Mouse (Mus musculus) cerebellum, postnatal 14 days (tissue): ENCODE data around the gene Rpp38.
A peak's percentile ranks its signal among the peaks of the same experiment; 100 is the strongest.

Experiments
- DNase-seq, 2 experiments: peaks; one replicate each; pipeline ENCODE4 v3.0.0; 2021; ENCODE audit warnings: mixed read lengths in 2 of 2

Rpp38 gene

DNA sequence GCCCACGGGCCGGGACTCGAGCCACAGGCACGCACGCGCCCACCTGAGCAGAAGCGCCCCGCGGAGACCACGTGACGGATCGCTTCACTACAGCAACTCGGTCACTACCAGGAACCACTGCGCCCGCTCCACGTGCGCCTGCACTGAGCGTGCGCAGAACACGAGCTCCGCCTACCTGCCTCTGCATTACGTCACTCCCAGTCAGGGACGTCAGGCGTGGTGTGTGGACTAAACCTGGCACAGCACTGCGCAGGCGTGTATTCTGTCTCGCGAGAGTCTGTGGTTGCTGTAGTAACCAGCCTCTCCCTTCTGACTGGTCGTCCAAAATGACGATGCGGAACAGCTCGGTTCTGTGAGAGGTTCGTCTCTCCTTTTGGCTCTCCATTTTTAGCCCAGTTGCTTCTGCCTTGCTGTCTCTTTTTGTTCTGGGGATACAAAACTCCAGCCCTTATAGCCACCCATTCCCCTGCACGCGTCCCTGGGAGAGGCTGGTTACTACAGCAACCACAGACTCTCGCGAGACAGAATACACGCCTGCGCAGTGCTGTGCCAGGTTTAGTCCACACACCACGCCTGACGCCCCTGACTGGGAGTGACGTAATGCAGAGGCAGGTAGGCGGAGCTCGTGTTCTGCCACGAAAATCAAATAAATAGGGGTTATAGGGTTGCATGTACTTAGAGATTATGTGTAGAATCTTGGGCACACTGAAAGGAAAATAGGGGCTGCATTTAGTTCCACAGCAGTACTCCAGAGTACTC lies at the start of gene Rpp38:
Gene Rpp38, minus strand, starts transcription at position 160 of the 759 bp plus-strand sequence.
- DNase-seq: peak; percentile 97 to 99

DNA sequence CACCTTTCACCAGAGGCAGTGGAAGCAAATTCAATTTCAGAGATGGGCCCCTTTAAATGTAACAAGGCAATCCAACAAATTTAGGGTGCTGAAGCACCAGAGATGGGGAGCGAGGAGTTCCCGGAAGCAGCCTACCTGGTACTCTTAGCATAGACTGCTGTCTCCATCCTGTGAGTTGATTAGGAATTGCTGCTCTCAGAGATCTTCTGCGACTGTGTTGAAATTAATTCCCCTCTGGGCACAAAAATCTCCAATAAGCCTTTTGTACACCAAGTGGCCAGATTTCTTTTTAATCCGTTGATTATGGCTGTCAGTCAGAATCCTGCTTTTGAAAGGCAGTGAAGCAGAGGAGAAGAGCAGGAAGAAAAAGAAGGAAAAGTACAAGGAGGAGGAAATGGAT lies 32.7 kb upstream of the Rpp38 start:
- no peak for DNase-seq

DNA sequence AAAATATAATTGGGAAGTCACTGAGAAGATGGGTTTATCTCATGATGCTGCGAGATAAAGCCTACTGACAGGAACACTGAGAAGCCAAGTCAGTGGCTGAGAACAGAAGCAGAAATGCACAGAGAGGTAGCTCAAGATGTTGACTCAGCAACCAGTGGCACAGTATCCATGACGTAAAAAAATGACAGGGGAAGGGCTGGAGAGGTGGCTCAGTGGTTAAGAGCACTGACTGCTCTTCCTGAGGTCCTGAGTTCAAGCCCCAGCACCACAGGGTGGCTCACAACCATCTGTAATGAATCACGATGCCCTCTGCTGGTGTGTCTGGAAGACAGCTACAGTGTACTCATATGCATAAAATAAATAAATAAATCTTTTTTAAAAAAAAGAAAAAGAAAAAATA lies 28.6 kb upstream of the Rpp38 start:
- no peak for DNase-seq

DNA sequence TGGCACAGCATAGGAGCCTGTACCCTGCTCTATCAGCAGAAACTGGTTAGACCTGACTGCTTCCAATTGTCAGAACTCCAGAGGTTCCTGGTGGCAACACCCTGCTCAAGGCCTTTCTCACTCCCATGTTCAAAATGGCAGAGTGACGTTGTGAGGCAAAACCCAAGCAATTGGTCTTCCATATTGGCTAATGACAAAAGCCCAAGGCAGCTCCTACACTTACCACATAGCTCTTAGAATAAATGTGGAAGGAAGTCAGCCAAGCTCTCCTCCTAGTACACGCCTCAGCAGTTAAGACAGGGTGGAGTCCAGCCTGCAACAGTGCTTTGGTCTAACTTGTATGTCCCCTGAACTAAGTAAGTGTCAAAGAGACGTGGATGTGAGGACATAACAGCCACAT lies 25.4 kb upstream of the Rpp38 start:
- DNase-seq: no peak

DNA sequence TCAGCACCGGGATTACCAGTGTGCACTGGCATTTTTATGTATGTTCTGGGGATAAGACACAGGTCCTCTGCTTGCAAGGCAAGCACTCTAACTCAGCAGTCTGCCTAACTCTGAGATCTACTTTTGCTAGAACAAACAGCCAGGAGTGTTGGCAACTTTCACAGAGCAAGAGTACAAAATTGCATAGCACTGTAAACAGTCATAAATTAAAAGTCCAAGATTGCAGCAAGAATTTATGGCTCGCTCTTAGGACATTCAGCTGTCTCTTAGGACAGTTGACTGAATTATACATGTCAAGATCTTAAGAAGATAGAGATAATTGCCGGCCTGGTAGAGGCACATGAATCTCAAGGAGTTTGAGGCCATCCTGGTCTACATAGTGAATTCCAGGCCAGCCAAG lies 23.9 kb upstream of the Rpp38 start:
- no peak for DNase-seq

DNA sequence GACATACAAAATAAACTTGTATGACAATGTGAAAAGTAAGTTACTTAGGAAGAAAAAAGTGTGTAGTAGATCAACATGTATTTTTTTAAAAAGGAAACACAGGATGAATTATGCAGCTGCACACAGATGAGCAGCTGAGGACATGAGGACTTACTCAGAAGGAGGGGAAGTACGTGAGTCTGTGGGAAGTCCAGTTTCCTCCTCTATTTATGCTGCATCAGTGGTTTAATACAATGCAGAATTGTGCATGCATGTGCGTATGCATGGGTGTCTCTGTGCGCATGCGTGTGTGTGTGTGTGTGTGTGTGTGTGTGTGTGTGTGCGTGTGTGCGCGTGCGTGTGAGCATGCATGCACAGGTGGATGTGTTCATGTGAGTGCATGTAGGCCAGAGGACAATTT lies 23.4 kb upstream of the Rpp38 start:
- no peak for DNase-seq

DNA sequence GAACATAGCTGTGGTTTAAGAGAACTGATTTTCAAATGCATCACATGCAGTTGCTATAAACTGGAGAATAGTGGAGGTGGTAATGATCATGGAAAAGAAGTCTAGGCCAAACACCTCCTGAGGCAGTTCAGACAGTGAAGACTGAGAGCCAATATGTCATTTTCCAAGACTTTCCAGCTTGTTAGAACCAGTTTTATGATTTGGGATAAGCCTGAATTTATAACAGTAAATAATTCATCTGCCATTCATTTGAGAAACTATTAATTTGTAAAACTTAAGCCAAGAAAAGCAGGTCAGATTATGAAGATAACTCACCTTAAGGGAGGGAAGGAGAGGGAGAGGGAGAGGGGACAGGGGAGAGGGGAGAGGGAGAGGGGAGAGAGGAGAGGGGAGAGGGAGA lies 20.7 kb upstream of the Rpp38 start:
- DNase-seq: no peak

DNA sequence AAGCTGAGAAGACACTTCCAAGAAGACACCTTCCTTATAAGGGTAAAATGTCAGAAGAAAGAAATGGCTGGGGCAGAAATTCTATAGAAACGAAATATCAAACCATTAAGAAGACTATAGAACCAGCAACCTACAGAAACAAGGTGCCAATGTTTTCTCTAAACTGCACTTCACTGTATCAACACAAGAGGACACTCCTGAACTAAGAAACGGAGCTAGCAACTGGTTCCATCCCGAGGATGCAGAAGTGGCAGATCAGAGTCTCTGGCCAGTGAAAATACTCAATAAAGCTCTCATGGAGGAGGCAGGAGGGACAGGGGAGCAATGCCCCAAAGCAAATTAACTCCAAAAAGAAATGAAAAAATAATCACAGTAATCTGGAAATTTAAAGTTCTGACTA lies 16.5 kb upstream of the Rpp38 start:
- DNase-seq: peak; percentile 26 to 45

DNA sequence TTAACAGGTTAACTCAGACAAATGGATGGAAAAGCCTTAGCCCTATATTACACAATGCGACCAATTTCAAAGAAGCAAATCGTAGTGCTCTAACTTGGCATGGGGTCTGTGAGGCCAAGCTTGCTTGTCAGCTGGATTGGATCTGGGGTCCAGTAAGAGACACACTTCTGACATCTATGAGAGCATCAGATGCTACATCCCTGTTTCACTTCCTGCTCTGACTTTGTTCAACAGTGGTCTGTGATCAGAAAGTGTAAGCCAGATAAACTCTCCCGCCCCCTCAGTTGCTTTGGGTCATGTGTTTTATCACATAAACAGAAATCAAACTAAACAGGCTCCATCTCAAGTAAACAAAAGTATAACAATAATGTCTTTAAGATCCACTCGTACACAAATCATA lies 16.0 kb upstream of the Rpp38 start:
- no peak for DNase-seq

DNA sequence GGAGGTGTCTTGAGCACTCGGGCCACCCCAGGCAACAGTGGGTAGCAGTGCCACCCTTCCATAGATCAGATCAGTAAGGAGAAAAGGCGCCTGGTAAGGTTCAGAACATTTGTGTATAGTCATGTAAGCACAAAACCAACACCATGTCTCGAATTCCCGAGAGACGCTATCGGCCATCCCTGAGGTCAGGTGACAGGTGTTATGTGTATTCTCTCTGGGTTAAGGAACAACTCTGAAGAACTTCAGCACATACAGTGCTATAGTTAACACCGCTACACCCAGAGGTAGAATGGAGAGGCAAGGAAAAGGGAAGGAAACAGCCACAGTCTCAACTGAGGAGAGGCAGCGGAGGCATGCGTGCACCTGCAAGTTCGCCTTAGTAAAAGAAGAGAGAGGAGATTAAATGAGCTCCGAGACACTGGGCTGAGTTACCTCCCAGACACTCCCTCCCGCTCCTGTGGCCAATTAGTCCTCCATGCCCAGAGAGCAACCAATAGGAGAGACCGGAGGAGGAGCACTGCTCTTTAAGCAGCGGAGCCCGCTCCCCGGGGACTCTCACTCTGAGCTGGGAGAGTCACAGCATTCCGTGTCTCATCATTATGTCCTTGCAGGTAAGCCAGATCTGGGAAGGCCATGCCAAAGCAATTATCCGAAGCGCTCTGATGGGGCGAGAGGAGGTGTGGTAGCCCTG lies 3.3 kb upstream of the Rpp38 start, which contains the start of gene Acbd7:
Gene Acbd7, plus strand, starts transcription at position 558 of the 691 bp plus-strand sequence.
- DNase-seq: peak; percentile 66 to 71

DNA sequence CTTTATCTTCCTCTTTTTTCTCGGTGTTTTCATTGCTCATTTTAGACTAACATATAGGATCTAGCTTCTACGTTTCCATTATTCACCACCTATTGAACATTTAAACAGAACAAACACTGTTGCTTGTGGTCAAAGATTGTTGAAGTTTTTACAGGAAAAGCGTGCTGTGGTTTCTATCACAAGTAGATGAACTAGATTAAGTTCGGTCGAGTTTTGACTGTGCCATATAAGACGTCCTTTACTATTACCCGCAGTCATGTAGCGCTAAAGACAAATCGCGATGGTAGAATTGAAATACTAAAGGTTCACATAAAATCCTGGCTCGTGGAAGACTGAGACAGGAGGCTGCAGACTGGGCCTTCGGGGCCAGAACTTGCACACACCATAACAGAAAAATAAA lies 1.3 kb upstream of the Rpp38 start:
- DNase-seq: no peak

DNA sequence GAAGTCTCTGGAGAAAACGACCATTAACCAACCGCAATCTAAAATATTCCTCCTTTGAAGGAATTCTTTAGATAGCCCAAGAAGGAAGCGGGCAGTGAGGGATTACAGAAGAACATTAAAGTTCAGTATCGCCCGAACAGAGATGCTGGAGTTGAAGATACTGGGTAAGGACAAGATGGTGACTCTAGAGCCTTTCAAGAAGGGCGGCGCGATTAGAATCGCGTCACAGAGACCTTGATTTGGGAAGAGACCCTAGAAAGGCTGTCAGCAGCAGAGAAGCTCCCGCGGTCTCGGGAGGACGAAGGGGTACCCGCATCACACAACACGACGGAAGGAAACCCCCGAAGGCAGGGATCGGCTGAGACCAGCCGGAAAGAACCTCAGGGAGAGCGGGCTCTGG lies 387 bp downstream of the Rpp38 start:
- DNase-seq: no peak

DNA sequence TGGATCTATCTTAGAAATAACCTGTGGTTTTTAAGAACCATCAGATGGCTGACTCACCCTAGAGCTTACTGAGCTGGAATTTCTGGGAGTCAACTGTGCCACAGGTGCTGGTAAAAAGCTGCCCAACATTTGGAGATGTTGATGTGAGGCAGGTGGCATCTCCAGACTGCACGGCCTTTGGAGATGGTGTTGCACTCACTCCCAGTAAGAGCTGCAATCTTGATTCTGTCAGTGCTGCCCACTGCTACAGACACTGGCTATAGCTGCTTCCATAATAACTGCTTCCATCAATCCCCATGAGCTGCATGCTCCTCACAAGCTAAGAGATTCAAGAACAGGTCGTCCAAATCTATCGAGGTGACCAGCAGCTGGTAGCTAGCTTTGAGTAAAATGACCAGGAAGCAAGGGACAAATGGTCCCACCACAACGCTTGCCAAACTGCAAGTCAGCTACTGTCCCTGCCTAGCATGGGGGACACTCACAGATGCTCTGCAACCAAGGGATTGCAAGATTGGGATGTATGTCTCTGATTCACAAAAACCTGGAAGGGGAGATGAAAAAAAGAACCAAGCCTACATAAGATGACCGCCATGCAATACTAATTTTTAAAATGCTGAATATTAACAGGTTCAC lies 1.3 kb downstream of the Rpp38 start:
- DNase-seq: peak; percentile 21 to 24

DNA sequence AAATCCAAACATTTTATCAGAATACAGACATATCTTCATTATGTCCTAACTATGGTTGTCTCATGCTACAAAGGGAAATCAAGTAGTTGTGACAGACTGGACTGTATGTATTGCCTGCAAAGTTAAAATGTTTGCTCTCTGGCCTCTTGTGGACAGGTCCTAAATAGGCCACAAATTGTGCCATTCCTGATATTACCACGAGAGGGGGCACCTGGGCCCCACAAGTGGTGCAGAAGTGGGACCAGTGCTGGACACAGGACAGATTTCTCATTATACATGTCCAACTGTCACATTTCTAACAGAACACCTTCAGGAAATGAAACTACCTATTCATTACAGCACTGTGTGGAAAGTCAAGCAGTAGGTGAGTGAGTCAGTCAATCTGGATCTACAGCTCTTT lies 5.1 kb downstream of the Rpp38 start:
- peak; percentile 79 to 87 for DNase-seq

DNA sequence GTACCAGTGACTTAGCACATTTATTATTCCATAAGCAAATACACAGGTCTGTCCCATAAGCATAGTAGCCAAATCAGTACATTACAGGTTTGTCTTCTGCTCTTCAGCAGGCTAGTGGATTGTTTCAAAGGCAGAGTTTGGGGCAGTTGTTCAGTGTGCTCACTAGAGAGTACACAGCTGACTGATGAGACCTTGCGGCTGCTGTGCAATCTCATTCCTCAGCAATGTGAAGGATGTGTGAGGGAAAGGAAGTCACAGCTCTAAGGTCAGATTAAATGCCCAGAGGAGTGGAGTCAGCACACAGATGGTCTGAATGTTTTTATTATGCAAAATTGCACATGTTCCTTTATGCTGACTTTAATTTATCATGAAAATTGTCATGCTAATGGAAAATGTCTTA lies 5.9 kb downstream of the Rpp38 start:
- no peak for DNase-seq

DNA sequence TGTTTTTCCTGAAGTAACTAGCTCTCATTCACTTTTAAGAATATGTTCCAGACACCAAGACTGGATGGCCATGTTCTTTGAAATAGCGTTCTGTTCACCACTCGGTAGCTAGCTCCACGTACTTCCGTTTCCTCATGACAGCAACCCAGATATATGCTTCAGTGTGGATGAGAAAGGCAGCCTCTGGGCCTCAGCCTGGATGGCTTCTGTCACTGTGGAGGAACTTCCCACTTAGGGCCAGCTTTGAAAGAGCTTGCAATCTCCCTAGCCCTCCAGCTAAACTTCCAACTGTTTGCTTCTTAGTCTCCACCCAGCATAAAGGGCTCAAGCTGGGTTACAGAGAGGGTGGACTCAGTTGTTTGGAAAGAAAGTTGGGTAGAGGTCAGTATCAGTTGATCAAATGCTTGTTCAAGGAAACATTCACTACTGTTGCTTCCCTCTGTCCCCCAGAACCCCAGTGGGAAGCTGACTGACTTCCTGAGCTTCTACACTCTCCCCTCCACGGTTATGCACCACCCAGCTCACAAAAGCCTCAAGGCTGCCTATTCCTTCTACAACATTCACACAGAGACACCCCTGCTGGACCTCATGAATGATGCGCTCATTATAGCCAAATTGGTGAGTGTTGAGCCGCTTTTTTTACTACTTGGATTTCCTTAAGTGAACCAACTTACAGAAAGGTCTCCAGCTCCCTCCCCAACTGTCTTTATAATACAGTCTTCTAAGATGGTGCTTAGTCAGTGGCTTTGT lies 7.9 kb downstream of the Rpp38 start:
- DNase-seq: no peak

DNA sequence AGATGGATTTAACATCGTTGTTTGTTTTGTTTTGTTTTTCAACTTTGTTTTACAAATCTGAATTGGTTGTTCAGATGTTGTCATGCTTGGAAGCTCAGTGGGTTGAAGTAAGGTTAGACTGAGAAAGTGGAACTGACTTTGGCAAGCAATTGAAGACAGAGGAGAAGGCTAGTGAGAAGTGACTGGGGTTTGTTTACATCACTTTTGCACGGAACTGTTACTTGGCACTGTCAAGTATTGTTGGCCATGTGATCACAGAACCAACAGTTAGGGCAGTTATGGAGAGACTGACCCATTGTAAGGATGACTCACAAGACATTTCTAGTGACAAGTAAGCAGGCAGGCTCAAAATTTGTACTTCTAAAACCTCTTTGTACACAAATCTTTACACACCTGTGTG lies 9.3 kb downstream of the Rpp38 start:
- DNase-seq: no peak

DNA sequence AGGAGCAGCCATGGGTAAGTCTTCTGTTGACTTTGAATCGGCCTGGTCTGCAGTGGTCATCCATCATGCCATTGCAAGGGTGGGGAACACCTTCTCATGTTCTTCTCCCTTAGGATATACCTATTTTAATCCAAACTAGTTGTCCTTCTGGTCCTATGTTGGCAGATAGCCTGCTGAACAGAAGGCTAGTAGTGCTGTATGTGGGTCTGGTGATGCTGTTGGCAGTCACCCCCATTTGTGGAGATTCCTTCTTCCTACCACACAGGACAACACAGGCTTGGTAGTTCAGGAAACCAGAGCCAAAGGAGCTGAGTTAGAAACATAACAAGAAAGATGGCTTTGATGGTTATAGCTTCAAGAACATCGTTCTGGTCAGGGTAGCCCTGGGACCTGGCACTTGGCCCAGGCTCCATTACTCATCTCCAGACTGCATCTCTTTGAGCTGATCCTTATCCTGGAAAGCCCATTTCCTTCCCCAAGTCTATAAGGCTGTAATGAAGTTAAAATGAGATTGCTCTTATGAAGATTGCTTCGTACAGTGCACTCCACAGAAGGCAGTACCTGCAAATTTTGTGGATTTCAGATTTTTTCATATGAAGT lies 26.9 kb downstream of the Rpp38 start:
- DNase-seq: peak; percentile 64 to 80

DNA sequence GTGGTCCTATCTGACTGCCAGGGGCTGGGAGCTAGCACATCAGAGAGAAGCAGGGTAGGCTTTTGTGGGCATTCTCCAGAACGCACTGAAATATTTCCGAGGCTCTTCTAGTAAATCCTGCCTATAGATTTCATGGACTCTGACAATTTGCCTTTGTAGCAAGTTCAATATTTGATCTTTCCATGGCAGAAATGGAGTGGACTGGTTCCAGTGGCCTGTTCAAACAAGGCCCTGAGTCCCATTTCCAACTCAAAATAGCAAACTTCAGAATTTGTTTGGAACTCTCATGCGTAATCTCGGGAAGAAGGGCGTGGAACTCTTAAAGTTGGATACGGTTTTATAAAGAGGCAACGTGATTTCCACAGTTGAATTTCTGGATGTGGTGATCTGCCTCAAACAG lies 36.6 kb downstream of the Rpp38 start:
- DNase-seq: no peak

DNA sequence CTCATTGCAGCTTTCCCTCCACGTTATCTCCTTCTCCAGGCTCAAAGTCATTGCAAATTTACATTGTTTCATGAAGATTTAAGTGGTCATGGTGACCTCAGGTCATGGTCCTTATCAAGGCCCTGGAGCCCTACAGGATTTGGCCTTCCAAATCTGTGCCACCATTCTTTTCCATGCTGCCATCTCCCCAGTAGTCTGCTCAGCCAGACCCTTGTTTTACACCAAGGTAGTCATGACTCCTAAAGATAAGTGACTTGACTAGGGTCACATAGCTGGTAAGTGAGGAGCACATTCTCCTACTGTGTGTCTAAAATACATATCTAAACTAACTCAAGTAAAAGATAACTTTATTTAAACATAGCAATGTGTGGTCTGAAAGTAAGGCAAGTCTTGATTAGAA lies 40.3 kb downstream of the Rpp38 start:
- no peak for DNase-seq

DNA sequence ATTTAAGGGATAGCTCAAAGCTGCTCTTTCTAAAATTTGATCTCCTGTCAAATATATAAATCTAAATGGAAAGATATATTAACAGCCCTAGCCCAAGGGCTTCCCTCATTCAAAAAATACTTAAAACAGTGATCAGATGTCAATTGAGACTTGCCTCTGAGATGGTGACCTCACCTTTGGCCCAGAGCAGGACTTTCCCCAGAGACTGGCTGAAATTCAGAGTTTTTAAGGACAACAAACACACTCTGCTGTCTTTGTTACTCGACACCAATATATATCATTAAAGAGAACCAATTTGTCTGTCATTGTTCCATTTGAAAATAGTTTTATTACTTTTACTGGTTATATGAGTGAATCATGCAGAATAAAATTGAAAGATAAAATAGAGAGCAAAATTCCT lies 42.9 kb downstream of the Rpp38 start:
- no peak for DNase-seq

DNA sequence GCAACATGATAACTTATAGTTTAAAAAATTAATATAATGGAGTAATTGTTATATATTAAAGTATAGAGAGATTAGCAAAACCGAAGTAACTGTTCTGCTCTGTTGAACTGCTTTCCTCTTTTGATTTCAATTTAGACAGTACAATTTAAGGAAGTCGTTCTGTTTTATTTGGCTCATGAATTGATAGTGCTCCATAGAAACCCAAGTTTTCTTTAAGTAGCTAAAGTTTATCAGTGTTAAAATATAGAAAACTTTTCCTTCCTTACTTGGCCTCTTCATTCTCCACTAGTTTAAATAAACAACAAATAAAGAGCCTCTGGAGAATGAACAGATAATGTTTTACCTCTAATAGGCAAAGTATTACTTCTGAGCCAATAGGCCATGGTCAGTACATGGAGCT lies 46.2 kb downstream of the Rpp38 start:
- DNase-seq: no peak

DNA sequence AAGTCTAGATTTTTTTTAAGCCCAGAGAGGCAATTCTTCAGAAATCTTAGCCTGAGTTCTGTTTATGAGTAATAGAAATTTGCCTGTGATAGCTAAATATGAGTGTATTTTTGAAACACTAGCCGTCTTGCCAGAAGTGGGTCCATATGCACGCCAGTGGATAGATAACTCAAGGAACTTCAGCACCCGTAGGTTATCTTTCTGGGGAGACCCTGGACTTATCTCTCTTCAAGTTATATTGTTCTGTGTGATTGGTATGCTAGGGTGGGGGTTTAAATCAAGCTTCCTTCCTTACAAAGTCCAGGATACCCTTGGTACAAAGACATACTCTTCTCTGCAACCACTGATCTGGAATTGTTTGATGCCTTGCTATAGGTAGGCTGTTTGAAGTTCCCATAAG lies 46.7 kb downstream of the Rpp38 start:
- DNase-seq: no peak
